Mouse (Mus musculus) liver, embryonic 14.5 days (tissue): ENCODE measurements at regions not wholly inside any gene's neighbourhood (a gene's known extent, or its start where the extent isn't known, plus 50 kb on each side); places are given as distances from the start of the nearest gene placed in this dataset.

Source experiments
- CTCF ChIP-seq: IDR thresholded peaks from 2 replicates; pipeline ENCODE4 v1.5.1; 2016; ENCODE audit warnings: antibody characterized with exemption, low read depth, control low read depth
- EP300 ChIP-seq: IDR thresholded peaks from 2 replicates; pipeline ENCODE4 v1.6.1; 2016; ENCODE audit warnings: antibody characterized with exemption, low read depth

GRCm38 (mm10) chr4:131381063-131381462, 436.9 kb downstream of the Matn1 start:
- TF ChIP-seq CTCF (no peak), EP300 (no peak)
